Mouse (Mus musculus) neural tube, embryonic 15.5 days (tissue): ENCODE measurements at regions not wholly inside any gene's neighbourhood (a gene's known extent, or its start where the extent isn't known, plus 50 kb on each side); places are given as distances from the start of the nearest gene placed in this dataset.

Experiments
- ATAC-seq: fragments of 200-750 bp; cut with Nextera tagmentation; 2 replicates; pipeline ENCODE4 v1.8.0; 2017; ENCODE audit warnings: mild to moderate bottlenecking, moderate TSS enrichment, moderate library complexity; ENCODE audit not compliant: low FRiP score
- H3K27ac ChIP-seq: fragments of 300-500 bp; sonication (generic); replicated peaks from 2 replicates; pipeline ENCODE4 v1.5.1; 2015; ENCODE audit warnings: mild to moderate bottlenecking, inconsistent platforms
- H3K27me3 ChIP-seq: fragments of 300-500 bp; sonication (generic); replicated peaks from 2 replicates; pipeline ENCODE4 v1.6.1; 2015; ENCODE audit warnings: inconsistent platforms
- H3K36me3 ChIP-seq: fragments of 300-500 bp; sonication (generic); 2 replicates; pipeline ENCODE4 v1.6.1; 2015; ENCODE audit warnings: inconsistent platforms
- H3K4me1 ChIP-seq: fragments of 300-500 bp; sonication (generic); 2 replicates; pipeline ENCODE4 v1.6.1; 2015; ENCODE audit warnings: inconsistent platforms
- H3K4me2 ChIP-seq: fragments of 300-500 bp; sonication (generic); 2 replicates; pipeline ENCODE4 v1.6.1; 2015; ENCODE audit warnings: inconsistent platforms, mild to moderate bottlenecking, moderate library complexity
- H3K4me3 ChIP-seq: fragments of 300-500 bp; sonication (generic); replicated peaks from 2 replicates; pipeline ENCODE4 v1.5.1; 2015; ENCODE audit warnings: mild to moderate bottlenecking, inconsistent platforms
- H3K9ac ChIP-seq: fragments of 300-500 bp; sonication (generic); replicated peaks from 2 replicates; pipeline ENCODE4 v1.6.1; 2015; ENCODE audit warnings: mild to moderate bottlenecking, inconsistent platforms
- H3K9me3 ChIP-seq: fragments of 300-500 bp; sonication (generic); replicated peaks from 2 replicates; pipeline ENCODE4 v1.6.1; 2016; ENCODE audit warnings: inconsistent platforms
- WGBS: fragments of 180-500 bp; shearing (Covaris S2); methylation state at CpG from one replicate; pipeline ENCODE4 v1.1.7; 2015; ENCODE audit warnings: mixed read lengths; 5-methylcytosine and 5-hydroxymethylcytosine counted together

DNA sequence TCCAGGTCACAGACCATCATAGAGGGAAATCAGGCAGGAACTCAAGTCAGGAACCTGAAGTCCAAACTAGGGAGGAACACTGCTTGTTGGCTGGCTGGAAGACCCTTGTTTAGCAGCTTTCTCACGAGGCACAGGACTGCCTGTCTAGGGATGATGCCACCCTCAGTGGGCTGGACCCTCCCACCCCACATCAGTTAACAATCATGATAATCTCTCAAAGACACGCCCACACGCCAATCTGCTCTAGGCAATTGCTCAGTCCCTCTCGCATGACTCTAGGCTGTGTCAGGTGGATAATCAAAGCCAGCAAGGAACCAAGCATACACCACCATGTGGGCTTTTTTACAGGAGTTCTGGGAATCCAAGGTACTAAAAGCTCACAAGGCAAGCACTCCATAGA lies 206.6 kb upstream of the Cxcr4 start:
- no peak for ATAC-seq
- 0 out of 2 replicates have a peak, but pooled peaks cover 4% of the 10 kb centered on the region for H3K9me3 ChIP-seq
- 66% methylated on average over 4 of the region's 4 CpGs for WGBS

DNA sequence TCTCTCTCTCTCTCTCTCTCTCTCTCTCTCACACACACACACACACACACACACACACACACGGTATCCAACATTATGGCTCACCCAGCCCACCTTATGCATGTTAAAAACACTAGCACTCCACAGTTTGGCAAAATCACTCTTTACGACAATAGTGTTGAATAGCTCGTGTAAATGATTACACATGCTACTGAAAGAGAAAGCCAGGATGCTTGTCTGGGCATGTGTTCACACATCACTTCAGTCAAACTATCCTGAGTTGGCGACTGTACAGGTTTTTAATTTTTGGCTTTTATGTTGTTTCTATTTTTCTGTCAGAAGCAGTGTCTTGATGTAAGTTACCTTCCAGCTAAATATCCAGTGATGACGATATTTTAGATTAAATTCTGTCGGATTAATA lies 203.6 kb upstream of the Cxcr4 start:
- no peak overlapping the region for H3K4me3 ChIP-seq
- H3K27ac ChIP-seq: no peak overlapping the region
- no peak overlapping the region for H3K4me2 ChIP-seq
- no peaks in the 10 kb centered on the region for H3K4me1 ChIP-seq
- no peak for ATAC-seq
- 0 out of 2 replicates have a peak, but pooled peaks cover 4% of the 10 kb centered on the region for H3K9me3 ChIP-seq
- H3K27me3 ChIP-seq: no peaks in the 10 kb centered on the region
- H3K9ac ChIP-seq: no peak overlapping the region
- 87% methylated on average over 6 of the region's 6 CpGs for WGBS
- no peaks in the 10 kb centered on the region for H3K36me3 ChIP-seq

More for the DNA sequence above, 206.6 kb upstream of the Cxcr4 start:
- Histone ChIP-seq H3K27ac (no peak overlapping the region), H3K36me3 (no peaks in the 10 kb centered on the region), H3K4me3 (no peak overlapping the region), H3K4me1 (peaks cover 5% of the 10 kb centered on the region), H3K27me3 (no peaks in the 10 kb centered on the region), H3K4me2 (no peak overlapping the region), H3K9ac (no peak overlapping the region)

DNA sequence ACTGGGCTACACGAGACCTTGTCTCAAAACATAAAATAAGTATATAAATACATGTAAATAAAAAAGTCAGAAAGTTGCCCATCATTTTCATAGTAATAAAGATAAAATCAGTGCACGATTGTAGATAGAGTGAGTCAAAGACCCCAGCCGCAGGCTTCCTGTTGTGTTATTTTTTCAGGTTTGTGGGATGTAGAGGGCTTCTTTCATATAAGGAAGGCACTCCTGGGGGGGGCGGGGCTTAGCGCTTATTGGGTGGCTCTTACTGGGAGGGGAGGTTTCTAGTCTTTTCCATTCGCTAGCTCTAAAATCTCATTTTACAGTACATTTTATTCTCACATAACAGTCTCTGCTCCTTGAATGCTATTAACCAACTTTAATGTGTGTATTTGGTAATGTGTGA lies 198.8 kb upstream of the Cxcr4 start:
- H3K9me3 ChIP-seq: no peaks in the 10 kb centered on the region
- no peak overlapping the region for H3K27ac ChIP-seq
- H3K9ac ChIP-seq: no peak overlapping the region
- no peak overlapping the region for H3K4me2 ChIP-seq
- 90% methylated on average over 6 of the region's 6 CpGs for WGBS
- H3K27me3 ChIP-seq: no peaks in the 10 kb centered on the region
- H3K4me1 ChIP-seq: peaks cover 2% of the 10 kb centered on the region; the same call in 1 of the 2 replicates
- no peak for ATAC-seq
- no peaks in the 10 kb centered on the region for H3K36me3 ChIP-seq
- no peak overlapping the region for H3K4me3 ChIP-seq

DNA sequence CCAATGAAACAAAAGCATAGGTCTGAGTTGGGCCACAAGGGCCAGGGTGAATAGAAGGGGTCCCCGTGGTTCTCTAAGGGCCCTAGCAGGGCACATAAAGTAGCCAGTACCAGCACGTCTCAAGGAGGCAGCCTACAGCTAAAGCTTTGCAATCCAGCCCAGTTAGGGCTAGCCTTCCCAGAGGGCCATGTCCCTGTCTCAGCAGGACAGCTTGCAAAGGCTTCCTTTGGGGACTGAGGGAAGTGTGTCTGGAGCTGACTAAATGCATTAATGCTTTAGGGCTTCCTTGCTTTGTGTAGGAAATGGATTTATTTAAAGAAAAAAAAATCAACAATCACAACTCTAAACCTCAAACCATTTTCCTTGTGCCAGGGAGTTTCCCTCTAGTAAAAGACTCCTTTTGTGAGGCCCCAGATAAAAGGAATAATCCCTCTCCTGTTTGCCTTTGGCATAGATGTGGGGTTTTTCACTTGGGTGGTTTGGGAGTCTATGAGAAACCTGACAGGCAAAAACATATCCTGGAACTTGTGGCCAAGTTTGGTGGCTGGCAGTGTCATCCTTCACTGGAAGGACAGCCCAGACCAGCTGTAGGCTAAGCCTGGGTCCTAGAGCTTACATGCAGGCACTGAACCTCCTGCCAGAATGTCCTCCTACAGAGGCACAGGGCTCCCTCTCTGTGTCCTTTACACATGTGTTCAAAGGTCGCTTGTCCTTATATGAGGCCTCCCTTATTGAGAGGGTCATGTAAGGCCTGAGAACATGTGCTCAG lies 197.7 kb upstream of the Cxcr4 start:
- 41% methylated on average over 3 of the region's 3 CpGs for WGBS
- H3K27ac ChIP-seq: no peak overlapping the region

DNA sequence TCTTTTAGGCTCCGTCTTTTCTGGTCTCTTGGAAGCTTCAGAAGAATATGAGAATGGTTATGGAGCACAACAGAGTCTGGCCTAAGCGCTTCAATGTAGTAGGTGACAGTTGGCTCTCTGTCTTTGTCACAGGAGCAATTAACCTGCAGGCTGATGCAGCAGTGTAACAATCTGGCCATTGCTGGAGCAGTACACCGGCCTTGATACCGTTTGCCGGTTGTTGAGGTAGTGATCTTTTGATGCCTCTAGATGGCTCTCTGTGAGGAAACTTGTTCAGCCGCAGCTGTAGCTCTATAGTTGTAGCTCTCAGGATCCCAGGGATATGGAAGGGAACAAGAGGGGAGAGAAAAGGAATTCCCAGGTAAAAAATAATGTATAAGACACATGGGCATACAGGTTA lies 196.1 kb upstream of the Cxcr4 start:
- Histone ChIP-seq H3K36me3 (no peaks in the 10 kb centered on the region), H3K9ac (no peak overlapping the region), H3K4me2 (no peak overlapping the region), H3K4me1 (peaks cover 2% of the 10 kb centered on the region; the same call in 1 of the 2 replicates), H3K27me3 (no peaks in the 10 kb centered on the region), H3K27ac (no peak overlapping the region), H3K9me3 (no peaks in the 10 kb centered on the region), H3K4me3 (no peak overlapping the region)
- no peak for ATAC-seq
- 43% methylated on average over 6 of the region's 6 CpGs for WGBS

More for the DNA sequence above, 197.7 kb upstream of the Cxcr4 start:
- Histone ChIP-seq H3K4me3 (no peak overlapping the region), H3K9me3 (no peaks in the 10 kb centered on the region), H3K4me1 (peaks cover 2% of the 10 kb centered on the region; the same call in 1 of the 2 replicates), H3K9ac (no peak overlapping the region), H3K4me2 (no peak overlapping the region), H3K36me3 (no peaks in the 10 kb centered on the region), H3K27me3 (no peaks in the 10 kb centered on the region)
- ATAC-seq: peak; percentile 55; the same call in 1 of the 2 replicates

DNA sequence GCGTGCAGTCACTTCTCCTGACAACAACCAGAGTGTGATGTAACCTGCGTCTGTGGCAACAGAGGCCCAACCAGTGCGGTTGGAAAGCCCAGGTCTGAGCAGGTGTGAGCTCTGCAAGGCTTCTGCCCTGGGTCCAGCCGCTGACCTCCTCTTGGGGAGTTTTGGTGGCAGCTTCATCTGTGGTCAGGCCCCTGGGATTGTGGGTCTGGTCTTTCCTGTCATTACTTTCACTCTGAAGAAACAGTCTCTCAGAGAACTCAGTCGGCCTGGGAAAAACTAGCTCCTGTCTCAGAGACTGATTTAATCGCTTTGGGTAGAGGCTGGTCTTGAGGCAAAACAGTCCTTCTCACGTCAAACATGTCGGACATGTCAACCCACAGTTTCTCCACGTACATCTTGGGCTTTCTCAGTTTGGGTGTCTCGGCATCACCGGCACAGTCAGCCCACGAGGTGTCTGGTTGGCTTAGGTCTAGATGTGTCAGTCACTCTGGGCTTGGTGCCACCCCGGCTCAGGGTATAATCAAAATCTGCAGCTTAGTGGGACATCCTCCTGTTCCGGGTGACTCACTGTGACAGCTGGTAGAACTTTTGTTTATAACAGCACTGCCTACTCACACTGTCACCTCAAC lies 195.0 kb upstream of the Cxcr4 start:
- Histone ChIP-seq H3K4me2 (no peak overlapping the region), H3K27me3 (no peaks in the 10 kb centered on the region), H3K4me3 (no peak overlapping the region), H3K27ac (no peak overlapping the region), H3K4me1 (peaks cover 2% of the 10 kb centered on the region; the same call in 1 of the 2 replicates), H3K9ac (no peak overlapping the region), H3K36me3 (no peaks in the 10 kb centered on the region), H3K9me3 (no peaks in the 10 kb centered on the region)
- WGBS: 88% methylated on average over 14 of the region's 14 CpGs
- no peak for ATAC-seq

DNA sequence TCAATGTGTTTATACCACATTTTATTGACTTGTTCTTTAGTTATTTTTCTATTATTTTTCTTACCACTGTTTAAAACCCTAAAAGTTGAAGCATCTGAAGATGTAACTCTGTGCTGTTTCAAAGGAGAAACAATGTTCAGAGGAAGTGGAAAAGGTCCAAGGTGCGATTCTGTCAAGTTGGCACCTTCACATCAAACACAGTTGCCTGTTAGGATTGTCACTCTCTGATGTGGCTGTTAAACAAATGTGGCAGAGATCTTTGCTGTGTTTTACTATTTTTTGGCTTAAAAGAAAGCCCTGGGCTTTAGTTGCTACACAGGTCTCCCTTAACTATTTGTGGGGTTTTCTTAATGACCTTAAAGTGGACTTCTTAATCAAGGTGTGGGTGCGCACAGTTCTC lies 190.2 kb upstream of the Cxcr4 start:
- no peaks in the 10 kb centered on the region for H3K36me3 ChIP-seq
- H3K4me3 ChIP-seq: no peak overlapping the region
- H3K4me1 ChIP-seq: no peaks in the 10 kb centered on the region
- H3K9me3 ChIP-seq: no peaks in the 10 kb centered on the region
- no peak overlapping the region for H3K27ac ChIP-seq
- no peak overlapping the region for H3K4me2 ChIP-seq
- ATAC-seq: no peak
- H3K27me3 ChIP-seq: no peaks in the 10 kb centered on the region
- no peak overlapping the region for H3K9ac ChIP-seq
- 82% methylated on average over 2 of the region's 2 CpGs for WGBS

DNA sequence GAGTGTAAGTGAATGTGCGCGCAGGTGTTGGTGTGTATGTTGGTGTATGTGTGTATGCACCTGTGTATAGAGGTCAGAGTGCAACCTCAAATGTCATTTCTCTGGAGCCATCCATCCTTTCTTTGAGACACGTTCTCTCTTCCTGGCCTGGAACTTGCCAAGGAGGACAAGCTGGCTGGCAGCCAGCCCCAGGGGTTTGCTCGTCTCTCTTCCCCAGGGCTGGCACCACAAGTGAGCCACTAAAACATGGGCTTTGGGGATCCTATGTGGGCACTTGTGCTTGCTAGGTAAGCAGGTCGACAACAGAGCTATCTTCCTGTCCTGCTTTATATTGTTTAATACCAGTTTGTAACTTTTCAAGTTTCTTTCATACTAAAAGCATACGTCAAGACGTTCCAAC lies 189.8 kb upstream of the Cxcr4 start:
- Histone ChIP-seq H3K36me3 (no peaks in the 10 kb centered on the region), H3K9me3 (no peaks in the 10 kb centered on the region), H3K4me3 (no peak overlapping the region), H3K4me2 (no peak overlapping the region), H3K4me1 (no peaks in the 10 kb centered on the region), H3K27ac (no peak overlapping the region), H3K9ac (no peak overlapping the region), H3K27me3 (no peaks in the 10 kb centered on the region)
- WGBS: 81% methylated on average over 7 of the region's 7 CpGs
- ATAC-seq: no peak

DNA sequence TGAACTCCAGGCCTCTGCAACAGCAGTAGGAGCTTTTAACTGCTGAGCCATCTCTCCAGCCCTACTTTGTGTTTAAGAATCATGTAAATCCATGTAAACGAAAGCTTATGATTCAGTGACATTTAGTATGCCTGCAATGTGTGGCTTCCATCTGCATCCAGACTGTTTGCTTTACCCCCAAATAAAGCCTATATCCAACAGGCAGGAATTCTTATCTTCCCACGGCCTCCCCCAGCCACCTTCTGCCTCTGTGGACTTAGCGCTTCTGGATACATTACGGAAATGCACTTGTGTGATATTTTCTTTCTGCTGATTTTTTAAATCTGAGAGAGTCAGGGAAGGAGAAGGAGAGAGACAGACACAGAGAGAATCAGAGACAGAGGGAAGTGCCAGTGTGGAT lies 189.2 kb upstream of the Cxcr4 start:
- Histone ChIP-seq H3K9ac (no peak overlapping the region), H3K27me3 (no peaks in the 10 kb centered on the region), H3K4me2 (no peak overlapping the region), H3K9me3 (no peaks in the 10 kb centered on the region), H3K36me3 (no peaks in the 10 kb centered on the region), H3K4me1 (no peaks in the 10 kb centered on the region), H3K4me3 (no peak overlapping the region), H3K27ac (no peak overlapping the region)
- WGBS: 90% methylated on average over 4 of the region's 4 CpGs
- no peak for ATAC-seq

DNA sequence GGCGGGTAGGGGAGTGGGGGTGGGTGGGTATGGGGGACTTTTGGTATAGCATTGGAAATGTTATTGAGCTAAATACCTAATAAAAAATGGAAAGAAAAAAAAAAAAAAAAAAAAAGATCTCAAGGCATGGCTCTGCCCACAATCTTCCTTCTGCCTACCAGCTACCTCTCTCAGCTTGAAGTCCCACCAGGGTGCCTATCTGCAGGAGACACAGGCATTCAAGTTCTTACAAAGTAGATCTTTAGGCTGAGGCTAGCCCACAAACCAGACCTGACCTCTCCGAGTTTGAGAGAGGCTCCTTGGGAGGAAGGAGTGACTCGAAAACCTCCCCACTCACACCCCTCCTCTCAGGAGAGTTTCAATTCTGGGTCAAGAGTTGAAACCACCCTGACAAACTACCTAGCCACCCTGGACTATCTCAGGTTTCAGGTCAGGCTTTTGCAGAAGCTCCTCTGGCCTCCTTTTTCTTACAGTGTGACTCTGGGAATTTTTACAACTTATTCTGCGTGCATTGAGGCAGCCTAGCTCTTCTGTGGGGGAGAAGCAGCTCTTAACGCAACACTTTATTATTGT lies 187.6 kb upstream of the Cxcr4 start:
- no peaks in the 10 kb centered on the region for H3K4me1 ChIP-seq
- no peaks in the 10 kb centered on the region for H3K36me3 ChIP-seq
- no peak overlapping the region for H3K27ac ChIP-seq
- no peak overlapping the region for H3K4me3 ChIP-seq
- 85% methylated on average over 5 of the region's 5 CpGs for WGBS
- no peak for ATAC-seq
- no peak overlapping the region for H3K9ac ChIP-seq
- no peak overlapping the region for H3K4me2 ChIP-seq
- no peaks in the 10 kb centered on the region for H3K9me3 ChIP-seq
- H3K27me3 ChIP-seq: no peaks in the 10 kb centered on the region

DNA sequence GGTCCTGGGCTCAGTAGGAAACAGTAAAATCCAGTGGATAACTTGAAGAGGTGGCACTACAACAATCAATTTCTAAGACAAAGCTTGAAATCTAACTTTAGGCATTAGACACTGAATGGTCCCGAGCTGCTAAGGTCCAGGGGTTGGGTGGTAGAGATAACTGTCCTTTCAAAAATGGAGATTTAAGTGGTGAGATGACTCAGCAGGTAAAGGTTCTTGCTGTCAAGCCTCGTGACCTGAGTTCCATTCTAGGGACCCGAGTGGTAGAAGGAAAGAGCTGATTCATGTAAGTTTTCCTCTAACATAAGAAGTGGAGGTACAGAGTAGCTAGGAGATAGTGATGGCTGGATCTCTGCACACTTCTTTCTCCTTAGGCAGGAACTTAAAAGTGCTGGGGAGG lies 180.3 kb upstream of the Cxcr4 start:
- Histone ChIP-seq H3K9me3 (no peaks in the 10 kb centered on the region), H3K4me3 (no peak overlapping the region), H3K27me3 (no peaks in the 10 kb centered on the region), H3K4me1 (no peaks in the 10 kb centered on the region), H3K4me2 (no peak overlapping the region), H3K36me3 (no peaks in the 10 kb centered on the region), H3K9ac (no peak overlapping the region), H3K27ac (no peak overlapping the region)
- no peak for ATAC-seq
- 92% methylated on average over 3 of the region's 3 CpGs for WGBS

DNA sequence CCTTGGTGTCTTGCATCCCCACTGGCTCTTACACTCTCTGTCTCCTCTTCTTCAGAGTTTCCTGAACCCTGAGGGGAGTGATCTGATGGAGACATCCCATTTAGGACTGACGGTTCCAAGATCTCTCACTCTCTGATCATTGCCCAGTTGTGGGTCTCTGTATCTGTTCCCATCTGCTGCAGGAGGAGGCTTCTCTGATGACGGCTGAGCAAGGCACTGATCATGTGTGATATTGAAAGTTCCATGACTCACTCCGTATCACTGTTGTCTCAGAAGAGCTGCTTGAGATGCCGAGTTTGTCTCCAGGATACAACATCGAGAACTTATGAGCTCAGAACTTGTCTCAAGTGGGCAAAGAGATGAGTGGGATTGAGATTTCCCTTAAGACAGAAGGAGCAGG lies 178.7 kb upstream of the Cxcr4 start:
- H3K4me1 ChIP-seq: no peaks in the 10 kb centered on the region
- H3K4me2 ChIP-seq: no peak overlapping the region
- H3K27ac ChIP-seq: no peak overlapping the region
- H3K36me3 ChIP-seq: no peaks in the 10 kb centered on the region
- no peak overlapping the region for H3K4me3 ChIP-seq
- 97% methylated on average over 5 of the region's 5 CpGs for WGBS
- no peaks in the 10 kb centered on the region for H3K9me3 ChIP-seq
- H3K9ac ChIP-seq: no peak overlapping the region
- no peaks in the 10 kb centered on the region for H3K27me3 ChIP-seq
- ATAC-seq: no peak
